Mouse (Mus musculus) T-cell, adult 2 months (primary cell): ENCODE results near the gene Ube2i.

ENCODE experiments used
- DNase-seq: peaks from one replicate; pipeline ENCODE4 v3.0.0; 2022; ENCODE audit warnings: low spot score

Gene Ube2i

GRCm38 (mm10) chr17:25274571-25275346 is at the start of gene Ube2i:
Gene Ube2i, minus strand, starts transcription at chr17:25274622.
- DNase-seq = no peak

- DNase-seq = no peak
Measured at GRCm38 (mm10) chr17:25322930-25323329, 48.5 kb upstream of the Ube2i start.

DNA sequence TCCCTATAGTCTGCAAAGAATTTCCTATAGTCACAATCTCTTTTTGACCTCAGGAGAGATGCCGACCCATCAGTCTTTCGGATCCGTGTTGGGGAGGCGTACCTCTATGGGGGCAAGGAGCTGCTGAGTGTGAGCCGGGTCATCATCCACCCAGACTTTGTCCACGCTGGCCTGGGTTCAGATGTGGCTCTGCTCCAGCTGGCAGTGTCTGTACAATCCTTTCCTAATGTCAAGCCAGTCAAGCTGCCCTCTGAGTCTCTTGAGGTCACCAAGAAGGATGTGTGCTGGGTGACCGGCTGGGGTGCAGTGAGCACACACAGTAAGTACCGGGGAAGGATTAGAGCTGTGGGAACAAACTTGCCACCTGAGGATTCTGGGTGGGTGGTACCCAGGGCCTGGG is 46.4 kb upstream of the Ube2i start:
- DNase-seq = no peak

DNA sequence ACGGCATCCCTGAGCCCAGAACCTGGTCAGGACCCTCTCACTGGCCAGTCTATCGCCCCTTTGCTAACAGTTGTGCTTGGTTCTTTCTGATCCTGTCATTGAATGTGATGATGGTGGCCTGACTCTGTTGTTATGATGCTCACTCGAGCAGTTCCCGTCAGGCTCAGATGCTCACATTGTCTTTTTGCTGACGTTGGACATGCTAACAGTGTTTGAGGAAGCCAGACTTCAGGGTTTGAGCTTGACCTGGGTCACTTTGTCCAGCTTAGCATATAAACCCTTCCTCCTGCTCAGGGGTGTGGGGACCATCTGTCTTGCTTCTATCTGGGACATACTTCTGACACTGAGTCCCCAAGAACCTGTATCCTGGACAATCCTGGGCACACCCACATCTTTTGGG is 43.9 kb upstream of the Ube2i start, which contains the start of gene Prss29:
Gene Prss29, plus strand, starts transcription at position 301 of the 400 bp plus-strand sequence.
- no peak for DNase-seq

- DNase-seq = no peak
Measured at GRCm38 (mm10) chr17:25308346-25308745, 33.9 kb upstream of the Ube2i start, which contains the start of gene Prss28. Gene Prss28, plus strand, starts transcription at chr17:25308646.

- DNase-seq = no peak
Measured at GRCm38 (mm10) chr17:25298094-25298493, 23.7 kb upstream of the Ube2i start, which contains the start of gene Prss34. Gene Prss34, plus strand, starts transcription at chr17:25298394.

GRCm38 (mm10) chr17:25294111-25294510 is 19.7 kb upstream of the Ube2i start:
- no peak for DNase-seq

- DNase-seq = no peak
Measured at GRCm38 (mm10) chr17:25293495-25293894, 19.1 kb upstream of the Ube2i start.

DNA sequence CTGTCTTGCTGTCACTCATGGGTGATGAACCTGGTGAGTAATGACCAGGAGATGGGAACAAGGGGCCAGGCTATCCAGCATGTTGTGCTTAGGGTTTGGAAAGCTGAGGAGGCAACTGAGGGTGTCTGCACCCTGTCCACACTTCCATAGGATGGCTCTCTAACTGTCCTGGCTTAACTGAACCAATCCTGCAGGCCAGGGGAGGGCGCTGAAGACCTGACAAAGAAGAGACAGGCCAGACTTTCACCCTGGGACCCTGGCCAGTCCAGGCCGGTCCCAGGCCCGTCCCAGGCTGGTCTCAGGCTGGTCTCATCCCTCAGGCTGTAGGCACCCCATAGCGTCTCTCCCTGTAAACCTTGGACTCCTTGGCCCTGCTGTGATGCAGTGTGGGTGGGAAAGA is 16.0 kb upstream of the Ube2i start:
- DNase-seq = no peak

DNA sequence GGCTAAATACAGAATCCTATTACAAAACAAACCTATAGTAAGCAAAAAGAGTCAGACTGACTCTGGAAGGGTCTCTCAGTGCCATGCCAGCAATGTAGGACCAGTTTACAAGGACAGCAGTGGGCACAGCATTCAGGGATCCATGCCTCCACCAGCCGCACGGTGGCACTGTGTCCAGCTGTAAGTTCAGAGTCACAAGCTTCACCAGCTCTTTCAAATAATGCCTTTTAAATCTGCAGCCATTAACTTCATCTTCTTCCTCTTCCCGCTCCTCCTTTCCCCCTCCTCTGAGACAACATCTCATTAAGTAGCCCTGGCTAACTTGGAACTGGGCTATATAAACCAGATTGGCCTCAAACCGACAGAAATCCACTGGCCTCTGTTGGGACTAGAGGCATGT is 14.4 kb upstream of the Ube2i start:
- peak; percentile 25 for DNase-seq

DNA sequence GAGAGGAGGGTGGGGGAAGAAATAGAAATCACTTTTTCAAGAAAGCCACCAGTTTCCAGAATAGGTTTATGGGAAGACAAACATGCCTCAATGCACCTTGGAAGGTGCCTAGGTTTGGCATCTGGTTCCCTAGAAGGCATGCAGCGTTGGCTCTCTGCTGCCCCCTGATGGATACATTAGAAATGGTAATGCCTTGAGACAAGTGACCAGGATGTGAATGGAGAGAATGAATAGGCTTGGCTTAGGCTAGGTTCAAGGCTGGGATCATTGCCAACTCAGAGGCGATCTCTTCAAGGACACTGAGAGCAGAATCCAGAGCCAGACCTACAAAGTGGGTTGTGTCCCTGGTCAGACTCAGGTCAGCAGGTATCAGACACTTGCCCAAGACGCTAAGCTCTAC is 10.6 kb upstream of the Ube2i start:
- peak; percentile 70 for DNase-seq

DNA sequence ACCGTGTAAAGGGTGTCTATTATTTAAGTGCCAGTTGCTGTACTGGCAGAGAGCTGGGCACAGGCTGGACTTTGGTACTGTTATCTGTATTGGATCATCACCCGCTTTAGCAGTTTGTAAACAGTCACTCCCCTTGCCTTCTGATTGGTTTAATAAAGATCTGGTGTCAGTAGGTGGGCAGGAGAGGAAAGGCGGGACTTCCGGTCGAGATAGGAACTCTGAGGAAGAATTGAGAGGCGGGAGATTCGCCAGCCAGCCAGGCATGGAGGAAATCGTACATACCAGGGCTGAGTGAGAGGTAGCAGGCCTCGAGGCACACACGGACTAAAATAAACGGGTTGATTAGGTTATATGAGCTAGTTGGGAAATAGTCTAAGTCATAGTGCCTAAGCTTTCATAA is 7.7 kb upstream of the Ube2i start:
- DNase-seq = peak; percentile 49

- no peak for DNase-seq
Measured at GRCm38 (mm10) chr17:25275833-25276232, 1.4 kb upstream of the Ube2i start.

GRCm38 (mm10) chr17:25273706-25274501 is 518 bp downstream of the Ube2i start:
- DNase-seq = peak; percentile 93

DNA sequence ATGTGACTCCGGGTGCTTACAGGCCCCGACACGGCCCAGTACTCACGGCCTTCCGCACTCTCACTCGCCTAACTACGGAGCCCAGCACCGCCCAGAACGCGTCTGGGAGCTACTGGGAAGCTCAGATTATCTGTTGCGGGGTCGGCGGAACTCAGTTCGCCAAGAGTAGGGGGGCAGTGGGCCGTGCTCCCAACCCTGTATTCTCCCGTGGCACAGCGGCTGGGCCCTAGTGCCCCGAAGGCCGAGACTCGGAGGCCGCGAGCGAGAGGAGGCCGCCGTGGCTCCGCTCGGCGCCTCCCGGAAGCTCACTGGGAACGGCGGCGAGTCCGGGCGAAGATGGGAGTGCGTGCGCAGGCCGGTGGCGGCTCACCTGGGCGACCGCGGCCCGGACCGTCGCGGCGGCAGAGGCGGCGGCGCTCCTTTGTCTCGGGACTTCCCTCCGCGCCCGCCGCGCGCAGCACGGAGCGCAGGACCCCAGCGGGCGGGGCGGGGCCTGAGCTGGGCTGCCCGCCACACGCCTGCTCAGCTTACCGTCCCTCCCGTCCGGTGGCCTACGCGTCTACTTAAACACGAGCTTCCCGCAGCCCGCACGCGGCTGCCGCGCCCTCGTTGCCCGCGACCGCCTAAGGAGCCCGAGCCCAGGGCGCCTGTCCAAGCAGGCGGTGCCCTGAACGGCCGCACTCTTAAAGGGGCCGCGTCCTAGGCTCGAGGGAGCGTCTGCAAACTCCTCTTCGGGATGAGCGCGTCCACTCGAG is 1.3 kb downstream of the Ube2i start:
- DNase-seq = peak; percentile 87

DNA sequence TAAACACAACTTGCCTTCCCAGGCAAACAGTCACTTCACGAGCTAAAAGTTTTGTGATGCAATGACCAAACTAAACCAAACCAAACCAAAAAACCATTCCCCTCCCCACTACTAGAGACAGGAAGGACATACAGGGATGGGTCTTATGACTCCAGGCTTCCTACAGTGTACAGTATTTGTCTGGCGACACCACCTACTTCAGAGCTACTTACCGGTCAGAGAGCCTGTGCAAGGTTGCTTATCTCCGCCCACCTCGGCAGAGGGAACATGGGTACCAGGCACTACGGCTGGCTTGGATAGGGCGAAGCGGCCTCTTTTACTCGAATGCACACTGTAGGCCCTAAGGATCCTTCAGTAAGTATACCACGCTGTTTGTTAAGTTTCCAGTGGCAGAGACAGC is 2.1 kb downstream of the Ube2i start:
- DNase-seq = no peak

GRCm38 (mm10) chr17:25270795-25271335 is 3.6 kb downstream of the Ube2i start:
- no peak for DNase-seq

GRCm38 (mm10) chr17:25264453-25264852 is 10.0 kb downstream of the Ube2i start:
- DNase-seq = no peak

DNA sequence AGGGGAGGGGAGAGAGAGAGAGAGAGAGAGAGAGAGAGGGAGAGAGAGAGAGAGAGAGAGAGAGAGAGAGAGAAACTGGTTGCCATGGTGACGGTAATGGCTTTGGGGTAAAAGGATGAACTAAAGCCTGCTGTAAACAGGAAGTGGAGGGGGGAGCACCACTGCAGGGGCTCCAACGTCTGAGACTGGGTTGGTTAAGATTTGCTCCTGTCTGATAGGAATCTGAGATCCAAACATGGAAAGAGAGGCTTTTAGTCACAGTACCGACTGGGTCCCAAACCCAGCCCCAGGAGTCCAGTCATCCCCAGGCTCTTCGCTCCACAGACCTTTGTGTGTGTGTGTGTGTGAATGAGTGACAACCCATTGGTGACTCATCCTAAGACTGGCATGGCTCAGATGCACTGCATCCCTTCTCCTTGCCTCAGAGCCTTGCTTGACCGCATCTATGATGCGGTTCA is 16.6 kb downstream of the Ube2i start:
- peak; percentile 70 for DNase-seq

GRCm38 (mm10) chr17:25256140-25256754 is 18.2 kb downstream of the Ube2i start, which contains the start of gene Baiap3:
Gene Baiap3, minus strand, starts transcription at chr17:25256364.
- DNase-seq = no peak

DNA sequence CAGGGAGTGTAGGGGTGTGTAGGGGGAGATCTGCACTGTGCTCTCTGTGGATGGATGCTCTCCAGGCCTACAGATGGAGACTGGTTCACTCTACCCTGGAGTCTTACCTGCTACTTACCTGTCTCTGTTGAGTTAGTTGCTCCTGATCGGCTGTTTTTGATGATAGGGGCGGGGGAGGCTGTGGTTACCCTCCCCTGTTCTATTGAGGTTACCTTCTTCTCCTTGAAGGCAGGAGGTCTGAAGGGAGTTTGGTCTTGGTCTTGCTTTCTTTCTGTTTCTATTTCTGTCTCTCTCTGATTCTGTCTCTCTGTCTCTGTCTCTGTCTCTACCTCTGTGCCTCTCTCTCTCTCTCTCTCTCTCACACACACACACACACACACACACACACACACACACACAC is 19.3 kb downstream of the Ube2i start:
- DNase-seq = peak; percentile 49
